Mouse (Mus musculus): ENCODE data around the gene Lpcat3. TPM values are rescaled to one million over a fixed set of nuclear protein-coding genes. Genes with fewer than 3 reads are reported as not detected.

The Lpcat3 gene
- polyA plus RNA-seq, 1 experiment from 2014 or later, result 33.4 TPM

DNA sequence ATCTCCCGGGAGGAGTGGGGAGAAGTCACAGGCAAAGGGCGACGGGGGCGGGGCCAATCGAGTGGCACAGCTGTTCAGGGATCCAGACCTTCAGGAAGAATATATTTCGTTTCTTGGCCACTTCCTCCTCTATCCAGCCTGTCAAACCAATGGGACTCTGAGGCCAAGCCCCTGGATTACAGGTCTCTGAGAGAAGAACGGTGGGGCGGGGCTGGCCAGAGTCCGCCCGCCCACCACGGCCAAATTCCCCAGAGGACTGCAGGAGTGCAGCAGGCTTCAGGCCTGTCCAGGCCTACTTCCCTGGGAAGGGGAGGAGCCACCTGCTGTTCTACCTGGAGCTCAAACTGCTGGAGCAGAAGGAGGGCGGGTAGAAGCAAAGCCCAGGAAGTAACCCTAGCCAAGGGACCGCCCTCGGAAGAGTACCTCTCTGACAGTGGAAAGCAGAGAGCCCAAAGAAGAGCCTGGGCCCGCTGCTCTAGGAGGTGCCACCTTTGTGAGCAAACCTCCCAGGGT, 75.7 kb downstream of the Lpcat3 start, which contains the start of gene Ptpn6:
TSS of gene Ptpn6 (minus strand) at position 204 of the 513 bp plus-strand sequence.
- H3K27me3 ChIP-seq (ENCODE audit: control insufficient read depth, insufficient read depth, low read length), result no peaks in the 10 kb centered on the region
- no peak within 1 kb of the TSS; the same call in 1 of the 2 replicates for H3K9ac ChIP-seq (replicated peaks; ENCODE audit: low read length)
- peaks cover 4% of the 10 kb centered on the region; the same call in 1 of the 2 replicates for H3K36me3 ChIP-seq (replicated peaks; ENCODE audit: control insufficient read depth, insufficient read depth, low read depth, low read length)
- no peak within 1 kb of the TSS for H3K27ac ChIP-seq (replicated peaks; ENCODE audit: low read depth, low read length)
- no peaks in the 10 kb centered on the region for H3K4me1 ChIP-seq (ENCODE audit: control insufficient read depth, insufficient read depth, low read length)
- no peak within 1 kb of the TSS for H3K4me2 ChIP-seq (ENCODE audit: low read depth, low read length)
- 24% methylated on average over 15 of the region's 15 CpGs for WGBS
- H3K9me3 ChIP-seq (replicated peaks; ENCODE audit: control insufficient read depth, low read length), result no peaks in the 10 kb centered on the region
- ATAC-seq (replicated peaks; ENCODE audit: insufficient number of reproducible peaks, low FRiP score, low TSS enrichment, low read depth) (peak; percentile 14; the same call in 1 of the 2 replicates), DNase-seq (ENCODE audit: low spot score) (peak; percentile 60)
- H3K4me3 ChIP-seq (ENCODE audit: low read depth, low read length), result no peak within 1 kb of the TSS

- no peak for ATAC-seq (replicated peaks; ENCODE audit: insufficient number of reproducible peaks, low FRiP score, low TSS enrichment, low read depth)
- no peak overlapping the region for H3K27ac ChIP-seq (replicated peaks; ENCODE audit: low read depth, low read length)
- H3K27me3 ChIP-seq (ENCODE audit: control insufficient read depth, insufficient read depth, low read length), result no peaks in the 10 kb centered on the region
- H3K9ac ChIP-seq (replicated peaks; ENCODE audit: low read length), result no peak overlapping the region
- H3K9me3 ChIP-seq (replicated peaks; ENCODE audit: control insufficient read depth, low read length), result no peaks in the 10 kb centered on the region
- no peak overlapping the region for H3K4me2 ChIP-seq (ENCODE audit: low read depth, low read length)
- H3K4me3 ChIP-seq (ENCODE audit: low read depth, low read length), result no peak overlapping the region
- peaks cover 4% of the 10 kb centered on the region; the same call in 1 of the 2 replicates for H3K36me3 ChIP-seq (replicated peaks; ENCODE audit: control insufficient read depth, insufficient read depth, low read depth, low read length)
- 82% methylated on average over 10 of the region's 10 CpGs for WGBS
- H3K4me1 ChIP-seq (ENCODE audit: control insufficient read depth, insufficient read depth, low read length), result no peaks in the 10 kb centered on the region
- DNase-seq (ENCODE audit: low spot score), result no peak
Observed at GRCm38 (mm10) chr6:124739231-124739796, 76.5 kb downstream of the Lpcat3 start.

DNA sequence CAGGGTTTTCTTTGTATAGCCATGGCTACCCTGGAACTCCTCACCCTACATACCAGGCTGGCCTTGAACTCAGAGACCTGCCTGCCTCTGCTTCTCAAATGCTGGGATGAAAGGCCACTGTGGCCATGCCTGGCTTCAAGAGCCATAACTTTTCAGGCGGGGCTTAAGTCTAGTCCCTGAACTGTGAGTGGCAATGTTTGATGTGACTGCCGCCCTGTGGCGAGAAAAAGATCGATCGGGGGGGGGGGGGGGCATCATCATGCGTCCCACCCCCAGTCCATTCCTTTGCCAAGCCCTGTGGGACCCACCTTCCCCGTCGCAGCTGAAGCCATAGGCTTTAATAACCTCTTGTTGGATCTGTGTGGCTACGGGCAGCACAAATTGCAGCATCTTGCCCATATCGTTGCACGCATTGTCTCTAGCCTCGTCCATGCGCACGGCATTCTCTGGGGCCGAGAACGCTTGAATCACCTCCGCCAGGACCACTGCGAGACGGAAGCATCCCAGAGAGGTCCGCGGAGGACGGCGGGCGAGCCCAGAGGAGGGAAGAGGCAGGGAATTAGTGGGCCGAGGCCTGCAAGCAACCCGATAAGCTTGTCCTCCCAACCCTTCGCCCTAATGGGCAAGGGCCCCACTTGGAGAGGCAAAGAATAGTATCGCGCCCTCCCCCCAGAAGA, 77.5 kb downstream of the Lpcat3 start:
- DNase-seq (ENCODE audit: low spot score) (peak; percentile 70), ATAC-seq (replicated peaks; ENCODE audit: insufficient number of reproducible peaks, low FRiP score, low TSS enrichment, low read depth) (peak; percentile 9)
- H3K4me3 ChIP-seq (ENCODE audit: low read depth, low read length), result peak overlapping the region; percentile 40
- under 1% methylated on average over 29 of the region's 29 CpGs for WGBS
- H3K27ac ChIP-seq (replicated peaks; ENCODE audit: low read depth, low read length), result peak overlapping the region; percentile 98
- H3K36me3 ChIP-seq (replicated peaks; ENCODE audit: control insufficient read depth, insufficient read depth, low read depth, low read length), result peaks cover 4% of the 10 kb centered on the region
- no peaks in the 10 kb centered on the region for H3K27me3 ChIP-seq (ENCODE audit: control insufficient read depth, insufficient read depth, low read length)
- H3K9ac ChIP-seq (replicated peaks; ENCODE audit: low read length), result peak overlapping the region; percentile 71
- peak overlapping the region; percentile 74 for H3K4me2 ChIP-seq (ENCODE audit: low read depth, low read length)
- H3K4me1 ChIP-seq (ENCODE audit: control insufficient read depth, insufficient read depth, low read length), result no peaks in the 10 kb centered on the region
- H3K9me3 ChIP-seq (replicated peaks; ENCODE audit: control insufficient read depth, low read length), result no peaks in the 10 kb centered on the region

- peak within 1 kb of the TSS; percentile 40 for H3K4me3 ChIP-seq (ENCODE audit: low read depth, low read length)
- WGBS, result 0% methylated on average over 41 of the region's 41 CpGs
- H3K27ac ChIP-seq (replicated peaks; ENCODE audit: low read depth, low read length), result peak within 1 kb of the TSS; percentile 98
- peak; percentile 97 for DNase-seq (ENCODE audit: low spot score)
- H3K36me3 ChIP-seq (replicated peaks; ENCODE audit: control insufficient read depth, insufficient read depth, low read depth, low read length), result peaks cover 4% of the 10 kb centered on the region
- peak within 1 kb of the TSS; percentile 74 for H3K4me2 ChIP-seq (ENCODE audit: low read depth, low read length)
- H3K9me3 ChIP-seq (replicated peaks; ENCODE audit: control insufficient read depth, low read length), result no peaks in the 10 kb centered on the region
- ATAC-seq (replicated peaks; ENCODE audit: insufficient number of reproducible peaks, low FRiP score, low TSS enrichment, low read depth), result peak; percentile 82
- no peaks in the 10 kb centered on the region for H3K27me3 ChIP-seq (ENCODE audit: control insufficient read depth, insufficient read depth, low read length)
- peaks cover 2% of the 10 kb centered on the region; the same call in 1 of the 2 replicates for H3K4me1 ChIP-seq (ENCODE audit: control insufficient read depth, insufficient read depth, low read length)
- peak within 1 kb of the TSS; percentile 71 for H3K9ac ChIP-seq (replicated peaks; ENCODE audit: low read length)
Observed at GRCm38 (mm10) chr6:124740888-124741761, 78.3 kb downstream of the Lpcat3 start, which contains the start of gene Grcc10. TSS of gene Grcc10 (minus strand) at chr6:124741374.

DNA sequence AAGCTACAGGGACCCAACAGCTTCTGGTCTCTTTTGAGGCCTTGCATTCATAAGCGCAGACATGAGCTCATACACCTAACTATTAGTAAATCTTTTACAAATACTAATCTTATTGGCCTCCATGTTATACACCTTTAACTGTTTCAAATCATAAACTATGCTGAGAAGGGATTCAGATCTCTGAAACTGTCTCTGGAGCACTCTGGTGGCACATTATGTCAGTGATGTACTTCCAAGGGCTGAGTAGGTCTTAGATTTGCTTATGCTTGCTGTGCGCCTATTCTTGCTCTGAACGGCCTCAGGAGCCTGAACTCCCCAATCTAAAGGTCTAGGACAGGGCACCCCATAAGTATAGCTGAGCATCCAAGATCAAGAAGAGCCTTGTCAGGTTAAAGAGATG, 79.0 kb downstream of the Lpcat3 start:
- Histone ChIP-seq H3K9ac (replicated peaks; ENCODE audit: low read length) (peak overlapping the region; percentile 71), H3K4me2 (ENCODE audit: low read depth, low read length) (peak overlapping the region; percentile 74), H3K4me1 (ENCODE audit: control insufficient read depth, insufficient read depth, low read length) (peaks cover 5% of the 10 kb centered on the region; the same call in 1 of the 2 replicates), H3K9me3 (replicated peaks; ENCODE audit: control insufficient read depth, low read length) (no peaks in the 10 kb centered on the region), H3K27ac (replicated peaks; ENCODE audit: low read depth, low read length) (peak overlapping the region; percentile 98), H3K4me3 (ENCODE audit: low read depth, low read length) (no peak overlapping the region), H3K27me3 (ENCODE audit: control insufficient read depth, insufficient read depth, low read length) (no peaks in the 10 kb centered on the region), H3K36me3 (replicated peaks; ENCODE audit: control insufficient read depth, insufficient read depth, low read depth, low read length) (peaks cover 4% of the 10 kb centered on the region)
- ATAC-seq (replicated peaks; ENCODE audit: insufficient number of reproducible peaks, low FRiP score, low TSS enrichment, low read depth) (no peak), DNase-seq (ENCODE audit: low spot score) (no peak)
- 78% methylated on average over 3 of the region's 3 CpGs for WGBS

- Histone ChIP-seq H3K9me3 (replicated peaks; ENCODE audit: control insufficient read depth, low read length) (no peaks in the 10 kb centered on the region), H3K4me1 (ENCODE audit: control insufficient read depth, insufficient read depth, low read length) (peaks cover 5% of the 10 kb centered on the region; the same call in 1 of the 2 replicates), H3K36me3 (replicated peaks; ENCODE audit: control insufficient read depth, insufficient read depth, low read depth, low read length) (peaks cover 7% of the 10 kb centered on the region), H3K4me2 (ENCODE audit: low read depth, low read length) (no peak overlapping the region), H3K4me3 (ENCODE audit: low read depth, low read length) (0 out of 2 replicates have a peak overlapping the region, but pooled peaks have one; percentile 3), H3K27ac (replicated peaks; ENCODE audit: low read depth, low read length) (no peak overlapping the region), H3K9ac (replicated peaks; ENCODE audit: low read length) (no peak overlapping the region), H3K27me3 (ENCODE audit: control insufficient read depth, insufficient read depth, low read length) (no peaks in the 10 kb centered on the region)
- DNase-seq (ENCODE audit: low spot score), result no peak
- 87% methylated on average over 15 of the region's 15 CpGs for WGBS
- no peak for ATAC-seq (replicated peaks; ENCODE audit: insufficient number of reproducible peaks, low FRiP score, low TSS enrichment, low read depth)
Observed at GRCm38 (mm10) chr6:124742839-124743514, 80.2 kb downstream of the Lpcat3 start.

DNA sequence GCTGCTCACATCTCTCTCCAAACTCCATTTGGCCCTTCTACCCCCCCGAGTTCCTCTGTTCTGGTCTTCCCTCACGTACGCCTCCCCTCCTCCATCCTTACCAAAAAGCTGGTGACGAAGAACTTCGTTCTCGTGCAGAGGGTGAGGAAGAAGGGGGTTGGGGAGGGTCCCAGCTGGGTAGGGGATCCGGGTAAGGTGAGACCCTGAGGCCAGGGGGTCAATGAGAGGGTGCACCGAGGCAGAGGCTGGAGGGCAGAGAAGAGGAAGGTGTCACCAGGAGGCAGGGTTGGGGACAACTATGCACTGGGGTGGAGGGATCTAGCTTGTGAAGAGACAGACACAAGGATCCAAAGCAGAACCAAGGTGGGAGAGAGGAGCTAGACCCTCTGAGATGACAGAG, 80.8 kb downstream of the Lpcat3 start:
- DNase-seq (ENCODE audit: low spot score) (no peak), ATAC-seq (replicated peaks; ENCODE audit: insufficient number of reproducible peaks, low FRiP score, low TSS enrichment, low read depth) (no peak)
- Histone ChIP-seq H3K27ac (replicated peaks; ENCODE audit: low read depth, low read length) (no peak overlapping the region), H3K9me3 (replicated peaks; ENCODE audit: control insufficient read depth, low read length) (no peaks in the 10 kb centered on the region), H3K27me3 (ENCODE audit: control insufficient read depth, insufficient read depth, low read length) (no peaks in the 10 kb centered on the region), H3K4me1 (ENCODE audit: control insufficient read depth, insufficient read depth, low read length) (peaks cover 5% of the 10 kb centered on the region; the same call in 1 of the 2 replicates), H3K36me3 (replicated peaks; ENCODE audit: control insufficient read depth, insufficient read depth, low read depth, low read length) (peaks cover 7% of the 10 kb centered on the region), H3K9ac (replicated peaks; ENCODE audit: low read length) (no peak overlapping the region), H3K4me2 (ENCODE audit: low read depth, low read length) (no peak overlapping the region), H3K4me3 (ENCODE audit: low read depth, low read length) (no peak overlapping the region)
- 90% methylated on average over 8 of the region's 8 CpGs for WGBS
